Mouse (Mus musculus): ENCODE results near the gene Rab40c.

- no peak for TF ChIP-seq CTCF (IDR thresholded peaks at IDR 0.05; ENCODE audit: extremely low read depth, insufficient read length, insufficient replicate concordance, low read depth, low read length)
- no peak for TF ChIP-seq POLR2A (IDR thresholded peaks at IDR 0.05; ENCODE audit: low read depth, low read length)
These were observed 51.5 kb downstream of the Rab40c start for GRCm38 (mm10) chr17:25867836-25868600.
